Mouse (Mus musculus): ENCODE data around the gene Scg2.

DNA sequence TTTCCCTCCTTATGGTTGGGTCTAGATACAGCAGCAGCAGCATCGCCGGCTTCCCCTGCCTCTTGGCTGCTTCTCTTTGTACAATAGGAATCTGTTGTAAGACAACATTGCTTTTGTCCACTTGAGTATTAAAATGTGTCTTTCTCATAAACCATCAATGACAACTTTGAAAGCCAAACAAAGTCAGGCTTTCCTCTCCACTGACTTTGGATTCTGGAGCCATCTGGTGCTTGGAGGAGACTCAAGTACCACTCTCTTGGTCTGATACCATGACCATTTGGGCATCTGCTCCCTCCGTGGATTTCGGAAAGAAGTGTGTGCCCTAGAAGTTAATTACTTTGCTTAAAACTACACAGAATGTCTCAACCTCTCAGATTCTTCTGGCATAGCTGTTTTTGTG is 5.7 kb upstream of the Scg2 start:
- TF ChIP-seq CTCF (IDR thresholded peaks at IDR 0.05; ENCODE audit: borderline replicate concordance, insufficient read depth, low read depth, low read length) (no peak), POLR2A (IDR thresholded peaks at IDR 0.05; ENCODE audit: borderline replicate concordance, insufficient read depth, low read length) (no peak)
